Mouse (Mus musculus) forebrain, embryonic 11.5 days (tissue): ENCODE measurements around the gene Tcerg1l. TPM values are rescaled to one million over a fixed set of nuclear protein-coding genes. Genes with fewer than 3 reads are reported as not detected.

Experiments
- ATAC-seq: fragments of 200-750 bp; cut with Nextera tagmentation; replicated peaks from 2 replicates; pipeline ENCODE4 v1.8.0; 2017; ENCODE audit warnings: moderate TSS enrichment; ENCODE audit not compliant: low FRiP score
- DNase-seq: peaks from one replicate; pipeline ENCODE4 v3.0.0-alpha.2; 2017; ENCODE audit warnings: low spot score
- H3K27ac ChIP-seq: fragments of 300-500 bp; sonication (generic); 2 replicates; pipeline ENCODE4 v1.5.1; 2014; ENCODE audit warnings: low read depth, low read length
- H3K27me3 ChIP-seq: fragments of 300-500 bp; sonication (generic); 2 replicates; pipeline ENCODE4 v1.6.1; 2014; ENCODE audit warnings: mild to moderate bottlenecking, low read length, mixed read lengths; ENCODE audit not compliant: control insufficient read depth, insufficient read depth
- H3K36me3 ChIP-seq: fragments of 300-500 bp; sonication (generic); 2 replicates; pipeline ENCODE4 v1.6.1; 2014; ENCODE audit warnings: mild to moderate bottlenecking, low read length, moderate library complexity, mixed read lengths; ENCODE audit not compliant: control insufficient read depth, insufficient read depth
- H3K4me1 ChIP-seq: fragments of 300-500 bp; sonication (generic); replicated peaks from 2 replicates; pipeline ENCODE4 v1.6.1; 2014; ENCODE audit warnings: low read length, mixed read lengths; ENCODE audit not compliant: control insufficient read depth, insufficient read depth
- H3K4me2 ChIP-seq: fragments of 300-500 bp; sonication (generic); 2 replicates; pipeline ENCODE4 v1.6.1; 2014; ENCODE audit warnings: low read depth, mild to moderate bottlenecking, low read length, moderate library complexity, mixed read lengths; ENCODE audit not compliant: severe bottlenecking
- H3K4me3 ChIP-seq: fragments of 300-500 bp; sonication (generic); 2 replicates; pipeline ENCODE4 v1.5.1; 2014; ENCODE audit warnings: low read depth, low read length
- H3K9ac ChIP-seq: fragments of 300-500 bp; sonication (generic); 2 replicates; pipeline ENCODE4 v1.6.1; 2014; ENCODE audit warnings: low read length
- H3K9me3 ChIP-seq: fragments of 300-500 bp; sonication (generic); 2 replicates; pipeline ENCODE4 v1.6.1; 2016; ENCODE audit warnings: low read length, mixed read lengths; ENCODE audit not compliant: control insufficient read depth
- WGBS: fragments of 180-500 bp; shearing (Covaris S2); extraction: QIAGEN DNeasy Blood & Tissue Kit; methylation state at CpG from one replicate; pipeline ENCODE4 v1.1.7; 2014; 5-methylcytosine and 5-hydroxymethylcytosine counted together
- polyA plus RNA-seq: library from polyadenylated mRNA; unstranded; fragments of >200 nt; fragmentation: Nextera tagmentation; extraction: Ambion mirVana; gene quantifications from 2 replicates; pipeline ENCODE4 v1.2.1, GENCODE M21; 2014

Tcerg1l gene
- polyA plus RNA-seq = 2.3 and 2.4 TPM in 2 replicates

DNA sequence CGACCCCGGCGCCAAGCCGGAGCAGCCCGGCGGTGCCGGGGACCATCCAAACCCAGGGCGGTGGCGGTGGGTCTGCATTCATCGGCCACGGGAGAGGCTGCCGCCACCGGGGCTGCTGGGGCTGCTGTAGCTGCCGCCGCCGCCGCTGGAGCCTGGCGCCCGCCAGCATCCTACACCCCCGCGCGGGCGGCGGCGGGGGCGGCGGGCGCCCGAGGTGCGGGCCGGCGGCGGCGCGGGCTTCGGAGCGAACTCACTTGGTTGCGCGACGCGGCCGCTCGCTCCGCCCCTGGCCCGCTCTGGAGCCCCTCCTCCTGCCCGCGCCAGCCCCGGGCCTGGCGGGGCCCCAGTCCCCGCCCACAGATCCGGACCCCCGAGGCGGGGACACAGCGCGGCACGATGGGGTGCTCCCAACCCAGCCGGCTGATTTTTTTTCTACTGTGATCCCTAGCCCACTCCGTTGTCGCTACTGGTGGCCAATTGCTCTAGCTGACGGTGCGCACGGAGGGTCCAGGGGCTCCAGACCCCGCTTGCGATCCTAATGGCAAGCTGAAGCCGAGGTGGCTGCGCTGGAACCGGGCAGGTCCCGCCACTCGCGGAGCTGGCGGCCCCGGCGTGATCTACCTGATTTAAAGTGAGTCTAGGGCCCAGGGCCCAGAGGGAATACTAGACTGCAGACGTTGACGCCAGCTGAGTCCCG lies at the start of gene Tcerg1l:
Gene Tcerg1l, minus strand, starts transcription at position 246 of the 697 bp plus-strand sequence.
- Histone ChIP-seq H3K9ac (peak within 1 kb of the TSS; percentile 55), H3K9me3 (no peaks in the 10 kb centered on the region), H3K27ac (no peak within 1 kb of the TSS), H3K4me3 (peak within 1 kb of the TSS; percentile 58), H3K4me1 (peaks cover 5% of the 10 kb centered on the region; the same call in 1 of the 2 replicates), H3K4me2 (peak within 1 kb of the TSS; percentile 99), H3K36me3 (no peaks in the 10 kb centered on the region), H3K27me3 (peaks cover 13% of the 10 kb centered on the region)
- peak; percentile 82 for ATAC-seq
- DNase-seq = peak; percentile 82
- under 1% methylated on average over 50 of the region's 76 CpGs for WGBS

DNA sequence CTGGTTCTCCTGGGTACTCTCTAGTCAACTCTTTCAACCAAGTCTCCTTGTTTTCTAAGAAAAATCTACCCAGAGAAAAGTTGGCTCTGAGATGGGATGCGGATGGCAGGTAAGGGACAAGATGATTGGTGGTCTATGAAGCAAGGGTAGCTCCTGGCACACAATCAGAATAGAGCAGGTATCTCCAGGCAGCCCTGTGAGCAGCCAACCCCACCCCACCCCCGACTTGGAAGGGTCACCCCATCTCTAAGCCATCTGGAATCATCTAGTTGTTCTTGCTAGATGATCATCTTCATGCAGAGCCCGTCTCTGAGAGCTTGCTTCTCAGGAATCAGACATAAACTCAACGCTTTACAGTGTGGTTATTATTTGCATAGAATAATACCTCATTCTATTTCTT lies 44.6 kb upstream of the Tcerg1l start:
- no peaks in the 10 kb centered on the region for H3K36me3 ChIP-seq
- no peak for ATAC-seq
- H3K27ac ChIP-seq = no peak overlapping the region
- no peaks in the 10 kb centered on the region for H3K4me1 ChIP-seq
- H3K27me3 ChIP-seq = no peaks in the 10 kb centered on the region
- no peak overlapping the region for H3K4me2 ChIP-seq
- H3K4me3 ChIP-seq = no peak overlapping the region
- no peak overlapping the region for H3K9ac ChIP-seq
- H3K9me3 ChIP-seq = no peaks in the 10 kb centered on the region
- WGBS = 80% methylated on average over 4 of the region's 4 CpGs
- DNase-seq = no peak

DNA sequence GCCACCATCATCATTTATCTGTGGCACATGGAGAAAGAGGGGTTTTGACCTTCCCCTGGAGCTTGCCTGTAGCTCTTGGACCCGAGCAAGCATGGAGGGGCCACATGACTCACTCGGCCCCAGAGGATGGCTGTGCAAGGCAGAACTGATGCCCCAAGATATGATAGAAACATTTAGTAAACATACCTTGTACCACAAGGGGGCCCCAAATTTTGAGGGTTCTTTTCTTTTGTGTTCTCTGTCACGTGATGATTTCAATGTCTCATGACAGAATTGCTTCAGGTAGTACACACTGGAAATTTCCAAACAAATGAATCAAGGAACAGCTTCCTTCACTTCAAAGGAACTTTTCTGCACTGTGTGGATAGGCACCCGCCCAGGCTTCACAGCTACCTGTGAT lies 35.0 kb upstream of the Tcerg1l start:
- no peak overlapping the region for H3K4me2 ChIP-seq
- H3K9ac ChIP-seq = no peak overlapping the region
- no peak overlapping the region for H3K4me3 ChIP-seq
- DNase-seq (no peak), ATAC-seq (no peak)
- H3K27me3 ChIP-seq = no peaks in the 10 kb centered on the region
- no peak overlapping the region for H3K27ac ChIP-seq
- no peaks in the 10 kb centered on the region for H3K4me1 ChIP-seq
- no peaks in the 10 kb centered on the region for H3K9me3 ChIP-seq
- H3K36me3 ChIP-seq = no peaks in the 10 kb centered on the region
- WGBS = 69% methylated on average over 4 of the region's 4 CpGs

DNA sequence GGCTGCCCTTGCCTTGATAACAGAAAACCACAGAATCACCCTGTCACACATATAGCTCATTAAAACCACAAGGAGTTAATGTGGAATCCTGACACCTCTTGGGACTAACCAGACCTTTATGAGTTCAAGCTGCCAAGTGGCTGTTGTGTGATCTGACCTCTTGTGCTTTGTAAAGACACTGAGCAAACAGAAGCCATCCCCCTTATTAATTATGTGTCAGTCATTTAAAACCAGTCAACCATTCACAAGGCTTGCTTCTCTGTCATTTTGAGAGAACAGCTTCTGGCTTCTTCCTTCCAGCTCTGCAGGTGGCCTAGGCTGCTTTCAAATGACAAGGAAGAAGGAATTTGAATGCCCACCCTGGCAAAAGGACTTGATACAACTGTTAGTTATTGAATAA lies 33.9 kb upstream of the Tcerg1l start:
- Histone ChIP-seq H3K4me1 (no peaks in the 10 kb centered on the region), H3K4me2 (no peak overlapping the region), H3K9me3 (no peaks in the 10 kb centered on the region), H3K27ac (no peak overlapping the region), H3K27me3 (no peaks in the 10 kb centered on the region), H3K36me3 (no peaks in the 10 kb centered on the region), H3K4me3 (no peak overlapping the region), H3K9ac (no peak overlapping the region)
- DNase-seq = no peak
- ATAC-seq = no peak

DNA sequence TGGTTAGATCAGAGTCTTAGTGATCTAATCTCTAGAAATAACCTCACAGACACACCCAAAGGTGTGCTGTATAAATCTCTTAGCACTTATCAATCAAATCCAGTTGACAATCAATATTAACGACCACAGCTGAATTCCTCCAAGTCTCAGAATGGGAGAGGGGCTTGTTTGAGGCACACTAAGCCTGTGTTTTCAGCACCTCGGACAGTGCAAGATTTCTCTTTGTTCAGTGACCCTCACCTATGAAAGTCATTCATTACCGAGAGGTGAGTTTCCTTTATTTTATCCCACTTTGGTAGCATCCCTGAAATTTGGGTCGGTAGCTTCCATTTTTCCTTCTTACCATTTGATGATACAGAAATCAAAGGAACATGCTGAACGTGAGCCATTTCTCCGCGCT lies 32.4 kb upstream of the Tcerg1l start:
- H3K4me1 ChIP-seq = no peaks in the 10 kb centered on the region
- WGBS = 63% methylated on average over 7 of the region's 7 CpGs
- H3K4me2 ChIP-seq = no peak overlapping the region
- DNase-seq = no peak
- H3K9ac ChIP-seq = no peak overlapping the region
- H3K36me3 ChIP-seq = no peaks in the 10 kb centered on the region
- no peak overlapping the region for H3K27ac ChIP-seq
- no peak for ATAC-seq
- no peaks in the 10 kb centered on the region for H3K9me3 ChIP-seq
- H3K27me3 ChIP-seq = no peaks in the 10 kb centered on the region
- H3K4me3 ChIP-seq = no peak overlapping the region

DNA sequence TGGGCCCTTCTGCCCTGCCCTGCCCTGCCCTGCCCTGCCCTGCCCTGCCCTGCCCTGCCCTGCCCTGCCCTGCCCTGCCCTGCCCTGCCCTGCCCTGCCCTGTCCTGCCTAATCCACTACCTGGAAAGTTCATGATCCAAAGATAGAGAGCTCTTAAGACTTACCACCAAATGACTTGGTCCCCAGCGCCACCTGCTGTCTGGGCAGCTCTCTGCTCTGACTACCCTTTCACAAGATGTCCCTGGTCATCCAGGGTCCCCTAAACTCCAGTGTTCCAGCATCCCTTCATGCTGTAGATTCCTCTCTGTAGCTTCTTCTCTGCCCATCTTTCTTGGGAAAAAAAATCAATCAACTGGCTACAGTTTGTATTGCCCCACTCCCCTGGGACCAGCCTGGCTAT lies 31.3 kb upstream of the Tcerg1l start:
- H3K27me3 ChIP-seq = no peaks in the 10 kb centered on the region
- no peak for DNase-seq

DNA sequence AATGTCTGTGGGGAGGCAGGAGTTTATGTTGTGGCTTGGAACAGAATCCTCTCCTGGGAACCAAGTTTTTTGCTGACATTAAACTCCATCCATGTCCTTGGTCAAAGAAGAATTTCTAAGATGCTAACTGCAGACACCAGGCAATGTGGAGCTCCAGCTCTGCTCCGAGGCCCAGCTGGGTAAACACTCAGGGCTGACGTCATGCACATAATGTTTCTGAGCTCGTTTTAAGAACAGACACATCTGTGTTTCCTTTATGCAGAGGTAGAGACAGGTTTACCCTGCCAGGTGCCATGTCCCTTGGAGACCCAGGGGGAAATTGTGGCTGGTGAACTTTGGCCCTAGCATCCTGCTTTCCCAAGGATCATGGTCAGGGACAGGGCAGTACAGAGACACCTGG lies 29.9 kb upstream of the Tcerg1l start:
- ATAC-seq = no peak
- Histone ChIP-seq H3K4me1 (no peaks in the 10 kb centered on the region), H3K36me3 (no peaks in the 10 kb centered on the region), H3K27me3 (no peaks in the 10 kb centered on the region), H3K4me3 (no peak overlapping the region), H3K4me2 (no peak overlapping the region), H3K9me3 (no peaks in the 10 kb centered on the region), H3K27ac (no peak overlapping the region), H3K9ac (no peak overlapping the region)
- WGBS = 71% methylated on average over 3 of the region's 3 CpGs
- no peak for DNase-seq

More for the DNA sequence above, 31.3 kb upstream of the Tcerg1l start:
- WGBS = 33% methylated on average over 1 of the region's 1 CpGs
- Histone ChIP-seq H3K27ac (no peak overlapping the region), H3K4me3 (no peak overlapping the region), H3K36me3 (no peaks in the 10 kb centered on the region), H3K4me1 (no peaks in the 10 kb centered on the region), H3K9me3 (no peaks in the 10 kb centered on the region), H3K9ac (no peak overlapping the region), H3K4me2 (no peak overlapping the region)
- ATAC-seq = no peak

DNA sequence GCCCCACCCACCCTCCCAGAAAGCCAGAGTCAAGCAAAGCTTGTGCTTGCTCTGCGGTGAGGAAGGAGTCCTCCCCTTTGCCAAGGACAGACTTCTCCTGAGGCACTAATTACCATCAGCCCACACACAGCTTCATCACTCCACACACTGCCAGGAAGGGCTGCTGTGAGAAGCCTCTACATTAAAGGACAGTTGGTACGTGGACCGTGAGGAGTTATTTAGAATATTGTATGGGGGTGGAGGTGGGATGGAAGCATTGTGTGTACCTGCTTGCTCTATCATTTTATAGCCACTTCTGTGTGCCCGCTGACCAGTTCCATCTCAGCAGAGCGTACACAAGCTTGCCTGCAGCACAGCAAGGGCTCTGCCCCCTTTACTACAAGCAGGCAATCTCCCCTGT lies 16.0 kb upstream of the Tcerg1l start:
- no peak overlapping the region for H3K4me2 ChIP-seq
- H3K9me3 ChIP-seq = no peaks in the 10 kb centered on the region
- H3K4me3 ChIP-seq = no peak overlapping the region
- H3K4me1 ChIP-seq = no peaks in the 10 kb centered on the region
- no peak overlapping the region for H3K27ac ChIP-seq
- H3K27me3 ChIP-seq = no peaks in the 10 kb centered on the region
- no peak overlapping the region for H3K9ac ChIP-seq
- H3K36me3 ChIP-seq = no peaks in the 10 kb centered on the region
- no peak for ATAC-seq
- WGBS = 81% methylated on average over 5 of the region's 5 CpGs
- DNase-seq = no peak

DNA sequence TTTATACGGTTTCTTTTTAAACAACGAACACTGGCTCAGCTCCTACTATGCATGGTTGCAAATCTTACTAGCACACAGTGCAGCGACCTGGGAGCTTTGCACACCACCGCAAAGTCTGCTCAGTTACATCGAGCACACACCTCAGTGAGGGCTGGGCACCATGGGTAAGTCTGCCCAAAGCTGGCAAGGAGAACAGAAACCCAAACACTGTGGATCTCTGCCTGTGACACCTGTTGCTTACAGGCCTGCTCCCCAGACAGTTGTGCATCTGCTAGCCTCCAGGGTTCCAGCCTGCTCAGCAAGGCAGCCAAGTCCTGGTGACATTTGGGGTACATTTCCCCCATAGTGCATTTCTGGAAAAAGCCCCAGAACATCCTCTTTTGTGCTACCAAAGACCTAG lies 4.1 kb upstream of the Tcerg1l start:
- 95% methylated on average over 5 of the region's 5 CpGs for WGBS
- no peak overlapping the region for H3K9ac ChIP-seq
- no peak for ATAC-seq

More for the DNA sequence above, 4.1 kb upstream of the Tcerg1l start:
- Histone ChIP-seq H3K4me3 (no peak overlapping the region), H3K27me3 (peaks cover 11% of the 10 kb centered on the region), H3K4me1 (peaks cover 5% of the 10 kb centered on the region; the same call in 1 of the 2 replicates), H3K36me3 (no peaks in the 10 kb centered on the region), H3K27ac (no peak overlapping the region), H3K9me3 (no peaks in the 10 kb centered on the region), H3K4me2 (no peak overlapping the region)
- DNase-seq = no peak
